Mouse (Mus musculus) c-Kit-positive CD71-negative TER-119-negative erythroid progenitor cells, embryonic 14.5 days (primary cell): ENCODE measurements at regions not wholly inside any gene's neighbourhood (a gene's known extent, or its start where the extent isn't known, plus 50 kb on each side); places are given as distances from the start of the nearest gene placed in this dataset.

ENCODE experiments used
- DNase-seq: peaks from one replicate; pipeline ENCODE4 v3.0.0-alpha.2; 2013; ENCODE audit warnings: low read depth

GRCm38 (mm10) chr17:82731561-82731960, 483.5 kb upstream of the Pkdcc start:
- DNase-seq = no peak

GRCm38 (mm10) chr17:82742445-82742844, 472.6 kb upstream of the Pkdcc start:
- no peak for DNase-seq

GRCm38 (mm10) chr17:82757400-82757799, 457.7 kb upstream of the Pkdcc start:
- no peak for DNase-seq

- no peak for DNase-seq
Observed at GRCm38 (mm10) chr17:82779096-82779495, 436.0 kb upstream of the Pkdcc start.

GRCm38 (mm10) chr17:82822129-82822528, 393.0 kb upstream of the Pkdcc start:
- no peak for DNase-seq

- DNase-seq = no peak
Observed at GRCm38 (mm10) chr17:82824057-82824456, 391.0 kb upstream of the Pkdcc start.

GRCm38 (mm10) chr17:82824619-82825018, 390.5 kb upstream of the Pkdcc start:
- no peak for DNase-seq

- no peak for DNase-seq
Observed at GRCm38 (mm10) chr17:82827170-82827569, 387.9 kb upstream of the Pkdcc start.

- no peak for DNase-seq
Observed at GRCm38 (mm10) chr17:82827841-82828240, 387.3 kb upstream of the Pkdcc start.

GRCm38 (mm10) chr17:82828434-82828997, 386.6 kb upstream of the Pkdcc start:
- no peak for DNase-seq

GRCm38 (mm10) chr17:82829415-82829814, 385.7 kb upstream of the Pkdcc start:
- no peak for DNase-seq

- no peak for DNase-seq
Observed at GRCm38 (mm10) chr17:82834177-82834576, 380.9 kb upstream of the Pkdcc start.

GRCm38 (mm10) chr17:82836115-82836514, 379.0 kb upstream of the Pkdcc start:
- DNase-seq = no peak

- no peak for DNase-seq
Observed at GRCm38 (mm10) chr17:82846776-82847494, 368.2 kb upstream of the Pkdcc start.

- DNase-seq = peak; percentile 40
Observed at GRCm38 (mm10) chr17:82857199-82858147, 357.6 kb upstream of the Pkdcc start.

GRCm38 (mm10) chr17:82860391-82860790, 354.7 kb upstream of the Pkdcc start:
- DNase-seq = no peak

GRCm38 (mm10) chr17:82860966-82861365, 354.1 kb upstream of the Pkdcc start:
- DNase-seq = no peak

- no peak for DNase-seq
Observed at GRCm38 (mm10) chr17:82877131-82877530, 338.0 kb upstream of the Pkdcc start.

GRCm38 (mm10) chr17:82900602-82901001, 314.5 kb upstream of the Pkdcc start:
- no peak for DNase-seq

- DNase-seq = no peak
Observed at GRCm38 (mm10) chr17:82901098-82901891, 313.8 kb upstream of the Pkdcc start.

- no peak for DNase-seq
Observed at GRCm38 (mm10) chr17:82904961-82905360, 310.1 kb upstream of the Pkdcc start.

GRCm38 (mm10) chr17:82905483-82905882, 309.6 kb upstream of the Pkdcc start:
- DNase-seq = no peak
